Mouse (Mus musculus) layer of hippocampus, postnatal 10 days (tissue): Measurements from ENCODE around the gene Sh3gl2. TPM values are rescaled to one million over a fixed set of nuclear protein-coding genes. Genes with fewer than 3 reads are reported as not detected.

Experiments
- DNase-seq, 2 experiments: peaks; one replicate each; pipeline ENCODE4 v3.0.0; 2021; ENCODE audit warnings: low spot score in 2 of 2
- total RNA-seq, 2 experiments: library from RNA; stranded (reverse); gene quantifications; 2 replicates each; pipeline ENCODE4 v1.2.3; 2021

The Sh3gl2 gene
- total RNA-seq, 2 experiments from 2014 or later, result 228 to 252 TPM

- DNase-seq, result no peak
Measured at GRCm38 (mm10) chr4:85228589-85228948, 23.6 kb downstream of the Sh3gl2 start.

GRCm38 (mm10) chr4:85232386-85233381 is 27.8 kb downstream of the Sh3gl2 start:
- DNase-seq, result peak in 1 of 2 experiments; percentile 39

- no peak for DNase-seq
Measured at GRCm38 (mm10) chr4:85241675-85242074, 36.7 kb downstream of the Sh3gl2 start.

GRCm38 (mm10) chr4:85242562-85242961 is 37.6 kb downstream of the Sh3gl2 start:
- no peak for DNase-seq

GRCm38 (mm10) chr4:85248673-85249072 is 43.7 kb downstream of the Sh3gl2 start:
- no peak for DNase-seq

GRCm38 (mm10) chr4:85250271-85250670 is 45.3 kb downstream of the Sh3gl2 start:
- peak in 1 of 2 experiments; percentile 59 for DNase-seq

DNA sequence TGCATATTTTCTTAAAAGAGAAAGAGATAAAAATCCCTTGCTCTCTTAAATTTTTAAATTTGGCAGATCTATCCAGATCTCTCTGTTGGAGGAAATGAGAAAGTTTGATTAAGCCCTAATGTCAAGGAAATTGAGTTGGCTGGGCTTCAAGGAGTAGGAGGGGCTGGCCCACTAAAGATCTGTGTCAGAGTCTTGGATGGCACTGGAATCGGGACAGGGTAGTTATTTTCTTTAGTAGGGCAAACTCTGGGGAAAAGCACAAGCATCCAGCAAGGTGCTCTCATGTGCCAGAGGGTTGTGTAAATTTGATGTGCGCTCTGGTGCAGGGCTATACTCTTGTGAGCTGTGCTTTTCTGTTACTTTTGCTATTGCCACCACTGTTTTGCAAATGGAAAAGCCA is 45.9 kb downstream of the Sh3gl2 start:
- DNase-seq, result no peak

- DNase-seq, result no peak
Measured at GRCm38 (mm10) chr4:85255771-85256389, 51.0 kb downstream of the Sh3gl2 start.

DNA sequence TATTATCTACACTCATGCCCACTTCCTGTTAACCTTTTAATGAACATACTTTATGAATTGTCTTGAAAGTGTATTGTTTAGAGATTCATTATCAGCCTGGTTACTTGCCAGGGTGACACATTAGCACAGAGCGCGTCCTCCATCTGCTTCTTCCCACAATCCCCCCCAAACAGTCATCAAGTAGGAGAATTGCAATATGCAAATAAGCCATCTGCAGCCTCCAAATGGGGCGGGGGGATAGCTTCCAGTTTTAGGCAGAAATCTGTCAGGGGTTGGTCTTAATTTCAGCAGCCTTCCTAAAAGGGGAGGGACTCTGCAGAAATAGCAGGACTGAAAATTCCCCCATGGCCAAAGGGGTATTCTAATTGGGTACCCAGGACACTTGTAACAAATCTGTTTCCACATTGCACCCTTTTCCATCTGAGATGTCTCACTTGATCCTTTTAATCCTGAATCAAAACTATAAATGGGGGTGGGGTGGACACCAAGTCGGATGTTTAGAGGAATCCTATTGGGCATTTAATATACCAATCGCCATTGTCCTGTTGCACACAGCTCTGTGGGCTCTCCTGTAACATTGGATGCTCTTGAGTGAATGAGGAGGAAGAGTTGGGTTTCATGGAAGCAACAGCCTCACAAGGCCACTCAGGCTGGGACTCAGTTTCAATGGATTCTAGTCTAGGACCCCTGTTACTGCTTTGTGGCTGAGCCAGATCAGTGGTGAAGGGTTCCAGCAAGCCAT is 51.7 kb downstream of the Sh3gl2 start:
- DNase-seq, result peak; percentile 41 to 66

- no peak for DNase-seq
Measured at GRCm38 (mm10) chr4:85257771-85258341, 52.9 kb downstream of the Sh3gl2 start.

GRCm38 (mm10) chr4:85260687-85261658 is 56.0 kb downstream of the Sh3gl2 start:
- DNase-seq, result peak; percentile 57 to 69

- DNase-seq, result no peak
Measured at GRCm38 (mm10) chr4:85262146-85262545, 57.2 kb downstream of the Sh3gl2 start.

DNA sequence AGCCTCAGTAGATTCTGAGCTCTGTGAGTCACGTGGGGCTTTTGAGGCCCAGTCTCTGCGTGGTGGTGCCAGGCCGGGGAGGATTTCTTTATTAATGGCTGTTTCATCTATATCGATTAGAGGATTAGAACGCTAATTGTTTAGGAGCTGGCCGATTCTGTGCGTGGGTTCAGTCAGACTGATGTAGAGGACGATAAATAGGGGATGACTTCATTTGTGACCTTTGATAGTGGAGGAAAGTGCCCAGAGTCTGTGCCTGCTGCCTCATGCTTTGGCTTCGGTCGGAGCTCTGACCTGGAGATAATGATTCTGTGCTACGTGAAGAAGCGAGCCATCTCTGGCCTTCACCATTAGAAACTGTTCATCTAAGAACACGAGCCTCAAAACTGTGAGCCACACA is 57.7 kb downstream of the Sh3gl2 start:
- DNase-seq, result no peak

DNA sequence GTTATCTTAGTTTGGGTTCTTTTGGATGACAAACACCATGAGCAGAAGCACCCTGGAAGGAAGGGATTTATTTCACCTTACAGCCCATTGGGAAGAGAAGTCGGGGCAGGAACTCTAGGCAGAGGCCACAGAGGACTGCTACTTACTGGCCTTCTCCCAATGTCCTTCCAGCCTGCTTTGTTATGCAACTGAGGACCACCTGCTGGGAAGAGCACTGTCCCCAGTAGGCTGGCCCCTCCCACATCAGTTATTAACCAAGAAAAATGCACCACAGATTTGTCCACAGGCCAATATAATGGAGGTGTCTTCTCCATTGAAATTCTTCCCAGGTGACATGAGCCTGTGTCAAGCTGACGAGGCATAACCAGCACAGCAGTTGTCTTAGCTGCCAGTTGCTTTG is 62.5 kb downstream of the Sh3gl2 start:
- no peak for DNase-seq

- no peak for DNase-seq
Measured at GRCm38 (mm10) chr4:85272877-85273276, 68.0 kb downstream of the Sh3gl2 start.

DNA sequence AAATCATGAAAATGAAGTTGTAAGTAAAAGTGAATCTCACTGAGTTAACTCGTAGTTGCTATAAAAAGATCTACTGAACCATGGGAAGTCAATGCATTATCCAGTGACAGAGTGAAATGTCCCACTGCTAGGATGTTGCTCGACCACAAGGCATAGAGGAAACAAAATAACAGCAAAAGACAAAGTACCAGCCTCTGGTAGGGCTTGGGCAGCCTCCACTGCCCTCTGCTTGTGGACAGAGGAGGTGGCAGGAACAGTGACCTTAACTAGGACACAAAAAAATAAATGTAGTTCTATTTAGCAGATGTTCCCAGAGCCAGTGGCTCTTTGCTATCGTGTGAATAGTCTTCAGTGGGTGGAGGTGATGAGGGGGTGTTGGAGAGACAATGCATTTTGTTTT is 68.5 kb downstream of the Sh3gl2 start:
- DNase-seq, result no peak

GRCm38 (mm10) chr4:85283151-85283550 is 78.2 kb downstream of the Sh3gl2 start:
- no peak for DNase-seq

- no peak for DNase-seq
Measured at GRCm38 (mm10) chr4:85289990-85290389, 85.1 kb downstream of the Sh3gl2 start.

DNA sequence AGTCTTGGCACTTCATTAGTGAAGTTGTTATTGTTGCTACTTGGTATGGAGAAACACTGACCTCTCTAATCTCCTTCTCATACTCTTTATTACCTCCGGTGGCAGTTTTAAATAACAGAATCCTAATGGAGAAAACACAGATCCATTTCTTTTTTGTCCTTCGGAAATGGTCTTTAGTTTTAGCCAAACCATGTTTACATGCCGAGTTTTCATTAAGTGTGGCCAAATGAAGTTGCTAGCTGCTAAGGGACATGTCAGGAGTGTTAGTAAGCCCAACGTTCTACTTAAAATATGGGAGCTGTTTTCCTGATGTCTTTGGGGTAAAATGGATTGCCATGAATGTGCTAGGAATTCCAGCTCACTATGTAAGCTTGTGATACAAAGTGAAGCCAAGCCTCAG is 86.4 kb downstream of the Sh3gl2 start:
- DNase-seq, result no peak

DNA sequence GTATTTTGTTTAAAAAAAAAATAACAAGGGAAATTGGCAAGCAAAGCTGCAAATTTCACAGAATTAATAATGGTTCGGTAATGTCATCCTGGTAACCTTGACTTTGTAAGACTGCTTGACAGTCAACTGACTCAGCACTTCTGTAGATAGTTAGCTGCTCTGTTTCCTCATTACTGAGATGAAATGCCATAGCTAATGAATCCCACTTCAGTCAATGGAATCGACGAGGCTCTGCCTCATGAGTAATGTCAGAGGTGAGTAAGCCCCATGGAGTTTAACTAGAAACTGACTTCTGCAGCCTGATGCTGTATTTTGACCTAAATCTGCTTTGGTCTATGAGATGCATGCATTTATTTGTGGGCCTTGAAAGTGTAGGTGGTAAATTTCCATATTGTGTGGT is 88.4 kb downstream of the Sh3gl2 start:
- DNase-seq, result no peak
